Mouse (Mus musculus): ENCODE measurements at regions not wholly inside any gene's neighbourhood (a gene's known extent, or its start where the extent isn't known, plus 50 kb on each side); places are given as distances from the start of the nearest gene placed in this dataset.

DNA sequence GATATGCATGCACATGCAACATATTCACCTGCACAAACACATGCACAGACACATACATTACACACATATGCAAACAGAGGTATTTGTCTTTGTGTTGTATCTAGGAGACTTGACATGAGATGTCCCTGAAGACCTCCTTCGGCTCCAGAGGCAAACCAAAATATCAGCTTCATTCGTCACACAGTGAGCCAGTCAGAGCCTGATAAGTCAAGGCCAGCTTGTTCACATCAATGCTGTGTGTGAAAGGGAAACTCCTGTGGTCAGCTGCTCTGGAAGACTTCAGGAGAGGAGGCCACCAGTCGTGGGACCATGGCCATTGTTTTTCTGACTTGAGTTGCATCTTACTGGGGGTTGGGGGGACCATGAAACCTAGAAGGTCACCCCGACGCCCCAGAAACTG is 54.3 kb upstream of the Loxl4 start:
- TF ChIP-seq POLR2A (IDR thresholded peaks at IDR 0.05; ENCODE audit: extremely low read depth, insufficient read depth, low read length) (no peak), CTCF (IDR thresholded peaks at IDR 0.05; ENCODE audit: low read depth, low read length) (no peak)
